Mouse (Mus musculus) brain, embryonic 14.5 days (tissue): ENCODE measurements at regions not wholly inside any gene's neighbourhood (a gene's known extent, or its start where the extent isn't known, plus 50 kb on each side); places are given as distances from the start of the nearest gene placed in this dataset.

ENCODE experiments used
- DNase-seq: peaks from one replicate; pipeline ENCODE4 v3.0.0-alpha.2; 2011; ENCODE audit warnings: low read depth
- CTCF ChIP-seq: fragments of 200-500 bp; IDR thresholded peaks from 2 replicates; pipeline ENCODE4 v1.5.1; 2012; ENCODE audit warnings: inconsistent platforms, mild to moderate bottlenecking, moderate library complexity, borderline replicate concordance; ENCODE audit not compliant: insufficient read depth, insufficient read length; ENCODE audit errors: extremely low read depth
- POLR2A ChIP-seq: fragments of 200-500 bp; IDR thresholded peaks from 2 replicates; pipeline ENCODE4 v1.6.1; 2012; ENCODE audit warnings: mild to moderate bottlenecking, inconsistent platforms, borderline replicate concordance; ENCODE audit not compliant: poor library complexity, insufficient read depth, insufficient read length, severe bottlenecking; ENCODE audit errors: extremely low read depth

DNA sequence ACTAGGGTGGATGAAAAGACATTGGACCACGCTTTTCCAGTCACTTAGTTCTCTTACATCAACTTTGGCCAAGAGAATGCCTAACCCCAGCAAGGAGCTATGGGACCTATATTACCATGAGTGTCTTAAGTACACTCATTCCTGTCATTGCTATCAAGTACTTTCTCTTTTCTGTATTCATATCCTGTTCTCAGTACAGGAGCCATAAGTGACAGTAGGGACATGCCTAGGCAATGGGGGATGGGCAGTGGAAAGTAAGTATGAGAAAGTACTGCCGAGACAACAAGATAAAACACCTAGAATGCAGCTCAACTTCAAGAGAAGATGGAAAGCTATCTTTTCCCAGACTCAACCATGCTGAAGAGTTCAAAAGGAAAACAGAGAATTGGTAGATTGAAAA lies 247.6 kb upstream of the Prep start:
- DNase-seq: no peak
- TF ChIP-seq POLR2A (no peak), CTCF (no peak)

DNA sequence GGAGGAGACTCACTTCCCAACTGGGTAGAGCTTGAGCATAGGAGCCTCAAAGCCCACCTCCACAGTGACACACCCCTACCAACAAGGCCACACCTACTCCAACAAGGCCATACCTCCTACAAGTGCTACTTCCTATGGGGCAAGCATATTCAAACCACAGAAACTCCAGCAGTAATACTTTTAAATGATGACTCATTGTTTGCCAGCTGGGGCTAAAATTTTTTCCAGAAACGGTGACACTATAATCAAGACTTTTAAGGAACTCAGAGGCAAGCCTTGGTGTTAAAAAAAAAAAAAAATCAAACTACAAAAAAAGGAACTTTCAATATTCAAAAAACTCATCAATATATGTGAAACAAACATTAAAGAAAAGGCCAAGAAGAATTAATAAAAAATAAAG lies 248.4 kb upstream of the Prep start:
- no peak for TF ChIP-seq POLR2A
- TF ChIP-seq CTCF: no peak
- DNase-seq: no peak

DNA sequence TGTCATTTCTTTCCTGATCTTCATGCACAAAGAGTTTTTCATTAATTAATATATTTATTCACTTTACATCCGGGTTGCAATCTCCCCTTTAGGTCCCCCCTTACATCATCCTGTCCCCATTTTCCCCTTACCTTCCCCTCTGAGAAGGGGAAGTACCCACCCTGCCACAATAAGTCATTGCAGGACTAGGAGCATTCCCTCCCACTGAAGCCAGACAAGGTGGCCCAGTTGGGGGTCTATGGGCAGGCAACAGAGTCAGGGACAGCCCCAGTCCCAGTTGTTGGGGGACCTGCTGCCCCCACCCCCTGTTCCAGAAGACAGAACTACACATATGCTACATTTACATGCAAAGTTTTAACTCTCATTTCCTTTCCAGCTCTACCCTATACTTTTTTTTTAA lies 267.9 kb upstream of the Prdm1 start:
- TF ChIP-seq POLR2A: no peak
- no peak for TF ChIP-seq CTCF
- no peak for DNase-seq

DNA sequence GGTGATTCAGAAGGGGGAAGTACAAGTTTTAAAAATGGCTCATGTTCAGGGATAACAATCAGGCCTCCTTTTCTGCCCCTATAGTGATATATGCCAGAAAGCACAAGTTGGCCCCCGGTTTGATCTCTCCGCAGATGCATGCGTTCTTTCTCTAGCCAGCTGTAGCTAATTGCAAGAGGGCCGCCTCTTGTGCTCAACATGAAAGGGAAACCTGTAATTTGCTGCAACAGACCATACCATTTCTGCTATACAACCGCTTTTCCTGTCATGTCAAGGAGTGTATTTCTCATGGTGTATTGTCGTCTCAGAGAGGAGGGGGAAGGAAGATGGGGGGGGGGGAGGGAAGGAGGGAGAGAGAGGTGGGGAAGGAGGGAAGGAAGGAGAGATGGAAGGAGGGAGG lies 257.1 kb upstream of the Prdm1 start:
- no peak for TF ChIP-seq POLR2A
- TF ChIP-seq CTCF: no peak
- peak; percentile 81 for DNase-seq

DNA sequence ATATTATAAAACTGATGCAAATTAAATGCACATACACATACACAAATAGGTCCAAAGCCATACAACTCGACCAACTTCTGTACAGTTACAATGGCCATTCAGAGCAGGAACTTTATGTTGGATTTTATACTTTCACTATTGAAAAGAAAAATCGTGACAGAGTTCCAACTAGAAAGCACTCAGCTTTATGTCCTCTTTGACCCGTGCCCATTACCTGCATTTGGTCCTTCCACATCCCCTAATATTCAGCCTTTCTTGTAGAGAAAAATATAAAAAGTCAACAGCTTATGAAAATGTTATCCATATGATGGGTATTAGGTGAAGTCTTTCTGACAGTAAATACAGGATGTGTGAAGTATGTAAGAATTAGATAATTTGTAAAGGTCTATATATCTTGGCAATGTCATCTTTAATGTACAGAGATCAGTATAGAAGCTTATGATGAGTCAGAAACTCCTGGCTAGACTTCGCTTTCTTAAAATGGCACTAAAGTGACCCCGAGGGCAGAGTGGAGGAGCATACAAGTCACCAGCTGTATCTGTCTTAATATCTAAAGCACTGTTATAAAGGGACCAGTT lies 252.2 kb upstream of the Prdm1 start:
- TF ChIP-seq CTCF (no peak), POLR2A (no peak)
- DNase-seq: no peak

DNA sequence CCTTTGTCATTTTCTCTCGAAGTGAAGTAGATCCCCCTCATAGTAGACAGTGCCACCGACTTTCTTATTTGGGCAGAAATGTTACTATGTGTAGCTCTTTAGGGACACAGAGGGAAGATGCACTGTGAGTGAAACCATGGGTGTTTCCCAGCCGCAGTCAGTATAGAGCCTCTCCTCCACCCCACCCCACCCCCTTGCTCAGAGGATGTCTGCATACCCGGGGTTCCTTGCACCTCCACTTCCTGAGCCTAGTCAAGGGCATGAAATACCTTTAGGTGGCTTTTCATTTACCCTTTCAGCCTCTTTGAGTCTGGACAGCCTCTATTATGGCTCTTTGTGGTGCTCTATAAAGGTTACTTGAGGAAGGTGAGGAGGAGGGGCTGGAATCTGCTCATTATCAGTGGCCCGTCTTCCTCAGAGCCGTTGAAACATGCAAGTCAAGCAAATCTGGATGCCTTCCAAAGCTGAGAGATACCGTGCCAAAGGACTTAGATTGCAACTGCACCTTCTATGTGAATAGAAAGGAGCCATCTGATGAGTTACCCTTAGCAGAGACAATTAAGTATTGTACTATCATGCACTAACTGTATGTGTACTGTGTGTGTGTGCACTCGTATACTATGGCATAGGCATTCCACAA lies 251.4 kb upstream of the Prdm1 start:
- DNase-seq: peak; percentile 39
- TF ChIP-seq CTCF: no peak
- TF ChIP-seq POLR2A: no peak

DNA sequence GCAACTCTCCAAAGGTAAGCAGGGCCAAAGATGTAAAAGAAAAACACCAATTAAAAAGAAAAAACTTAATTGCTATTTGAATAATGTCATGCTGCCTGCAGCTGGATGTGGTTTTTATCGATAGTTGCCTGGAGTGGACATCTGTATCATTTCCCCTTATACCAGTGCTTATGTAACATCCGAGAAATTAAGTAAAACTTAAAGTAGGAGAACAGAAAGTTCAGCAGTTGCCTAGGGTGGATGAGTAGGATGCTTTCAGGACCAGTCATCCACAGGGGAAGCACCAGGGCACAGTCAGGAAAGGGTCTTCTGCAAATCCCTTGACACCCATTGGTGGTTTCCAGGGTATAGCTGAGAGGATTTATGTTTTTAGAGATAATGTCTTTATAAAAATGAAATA lies 248.9 kb upstream of the Prdm1 start:
- TF ChIP-seq CTCF: no peak
- no peak for TF ChIP-seq POLR2A
- DNase-seq: no peak

DNA sequence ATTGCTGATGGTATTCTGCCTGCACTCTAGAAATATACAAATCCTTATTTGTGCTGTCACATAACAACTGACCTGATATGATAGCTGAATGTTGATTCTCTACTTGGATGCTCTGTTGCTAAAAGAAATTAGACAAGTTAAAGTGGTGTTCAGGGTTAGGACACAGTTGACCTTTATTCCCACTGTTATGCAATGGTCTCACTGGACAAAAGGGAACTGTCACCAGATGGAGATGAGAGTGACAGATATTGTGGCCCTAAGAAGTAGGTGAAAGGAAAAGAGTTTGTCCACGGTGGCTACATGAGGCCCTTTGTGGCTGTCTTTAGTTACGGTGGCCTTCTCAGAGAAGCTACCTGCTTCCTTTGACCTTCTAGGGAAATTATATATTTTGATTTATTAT lies 247.9 kb upstream of the Prdm1 start:
- TF ChIP-seq POLR2A: no peak
- no peak for TF ChIP-seq CTCF

DNA sequence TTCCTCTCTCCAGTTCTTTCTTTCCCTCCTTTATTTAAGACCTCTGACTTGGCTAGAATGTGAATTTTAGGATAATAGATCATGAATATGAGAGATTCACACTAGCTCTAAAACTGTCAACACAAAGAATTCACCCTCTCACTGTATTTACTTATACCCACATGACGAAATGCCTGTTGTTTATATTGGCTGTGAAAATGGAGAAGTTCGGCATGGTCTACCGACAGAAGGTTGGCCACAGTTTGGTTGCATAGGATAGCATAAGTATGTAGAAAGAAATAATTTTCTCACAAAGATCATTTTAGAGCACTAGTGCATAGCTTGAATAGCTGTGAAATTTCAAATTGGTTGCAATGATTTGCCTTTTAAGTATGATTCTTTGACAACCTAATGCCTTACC lies 237.2 kb upstream of the Prdm1 start:
- TF ChIP-seq POLR2A: no peak
- no peak for TF ChIP-seq CTCF
- DNase-seq: no peak

More for the DNA sequence above, 247.9 kb upstream of the Prdm1 start:
- DNase-seq: no peak

DNA sequence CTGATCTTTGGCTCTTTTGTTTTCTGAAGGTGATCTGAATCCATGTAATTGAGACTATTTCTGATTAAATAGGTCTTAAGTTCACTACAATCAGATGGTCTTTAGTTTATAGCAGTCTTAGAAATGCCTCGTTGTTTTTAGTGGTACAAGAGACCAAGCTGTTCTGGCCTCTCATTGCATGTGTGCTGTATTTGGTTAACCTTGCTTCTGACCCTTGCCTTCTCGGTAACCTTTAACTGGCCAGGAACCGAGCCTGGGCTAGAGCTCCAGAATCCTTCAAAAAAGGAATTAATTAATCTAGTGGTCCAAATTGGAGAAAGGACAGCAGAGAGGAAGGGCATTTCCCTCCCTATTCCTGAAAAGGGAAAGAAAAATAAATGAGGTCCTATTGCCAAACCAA lies 234.8 kb upstream of the Prdm1 start:
- no peak for TF ChIP-seq CTCF
- no peak for TF ChIP-seq POLR2A
- DNase-seq: no peak

DNA sequence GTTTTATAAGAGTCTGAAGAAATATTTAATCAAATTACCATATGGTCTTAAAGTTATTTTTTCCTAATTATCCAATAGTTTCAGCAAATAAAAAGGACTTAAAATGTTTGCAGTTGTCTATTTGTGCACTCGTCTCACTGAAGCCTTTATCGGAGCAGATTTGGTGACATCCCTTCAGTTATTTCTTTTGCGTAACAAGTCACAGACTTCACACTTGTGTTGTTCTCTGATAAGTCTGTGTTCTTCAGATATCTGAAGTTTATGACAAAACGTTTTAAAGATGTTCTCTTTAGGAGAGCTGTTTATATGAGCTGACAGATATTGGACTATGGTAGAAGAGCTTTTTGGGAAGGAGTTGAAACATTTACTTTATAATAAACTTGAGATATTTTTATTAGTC lies 233.8 kb upstream of the Prdm1 start:
- no peak for DNase-seq
- TF ChIP-seq POLR2A (no peak), CTCF (no peak)

DNA sequence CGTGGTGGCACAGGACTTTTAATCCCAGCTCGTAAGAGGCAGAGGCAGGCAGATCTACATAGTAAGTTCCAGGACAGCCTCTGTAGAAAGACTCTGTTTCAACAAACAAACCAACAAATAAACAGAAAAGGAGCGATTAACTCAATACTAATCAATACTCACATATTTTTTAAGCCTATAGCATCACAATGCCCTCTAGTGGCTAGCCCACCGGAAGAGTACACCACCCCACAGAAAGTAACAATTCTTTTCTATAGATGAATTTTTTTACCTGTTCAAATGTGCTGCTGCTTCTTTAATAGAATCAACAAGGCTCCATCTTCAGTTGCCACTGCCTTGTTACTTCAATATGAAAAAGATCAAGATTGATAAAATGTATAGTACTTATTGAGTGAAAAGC lies 233.0 kb upstream of the Prdm1 start:
- no peak for TF ChIP-seq POLR2A
- no peak for TF ChIP-seq CTCF
- no peak for DNase-seq
